Mouse (Mus musculus): Measurements from ENCODE around the gene Agap2. TPM values are rescaled to one million over a fixed set of nuclear protein-coding genes. Genes with fewer than 3 reads are reported as not detected.

The Agap2 gene
- total and polyA plus RNA-seq, 3 experiments: 24.8 to 43.5 (median 26.1) TPM

DNA sequence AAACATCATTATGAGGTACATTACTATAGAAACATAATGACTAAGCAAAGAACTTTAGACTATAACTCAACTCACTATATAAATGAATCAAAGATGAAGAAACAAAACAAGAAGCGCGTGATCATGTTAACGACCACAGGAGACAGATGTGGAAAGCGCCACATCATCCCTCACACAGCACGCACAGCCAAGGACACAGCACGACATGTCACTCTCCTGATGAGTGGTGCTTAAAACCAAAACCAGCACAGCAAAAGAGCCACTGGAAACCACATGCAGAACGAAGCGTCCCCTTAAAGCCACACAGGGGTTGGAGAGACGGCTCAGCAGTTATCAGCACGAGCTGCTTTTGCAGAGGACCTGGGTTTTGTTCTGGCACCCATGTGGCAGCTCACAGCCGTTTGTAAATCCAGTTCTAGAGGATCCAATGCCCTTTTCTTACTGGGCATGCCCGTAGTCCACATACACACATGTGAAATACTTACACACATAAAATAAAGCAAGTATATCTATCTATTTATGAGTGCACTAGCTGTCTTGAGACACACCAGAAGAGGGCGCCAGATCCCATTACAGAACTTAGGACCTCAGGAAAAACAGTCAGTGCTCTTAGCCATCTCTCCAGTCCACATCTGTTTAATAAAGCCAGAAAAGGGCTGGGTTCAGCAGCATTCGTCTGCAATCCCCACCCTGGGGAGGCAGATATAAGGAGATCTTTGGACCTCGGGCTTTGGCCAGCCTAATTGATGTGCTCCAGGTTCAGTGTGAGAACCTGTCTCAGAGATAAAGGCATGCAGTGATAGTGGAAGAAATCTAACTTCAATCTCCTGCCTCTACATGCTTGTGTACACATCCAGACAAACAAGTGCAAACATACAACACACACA is 36.2 kb downstream of the Agap2 start:
- peaks cover 26 to 74% of the 10 kb centered on the region in 2 experiments for H3K36me3 ChIP-seq (replicated peaks in 1 of 2; ENCODE audit: control insufficient read depth in 1 of 2, insufficient read depth in 1 of 2, low read length in 1 of 2)
- dilution Hi-C loops (cut with MboI; ENCODE audit: extremely low pct_ligation_motif_present, extremely low pct_unique_long_range_greater_than_20kb, low sequenced_read_pairs): no loop called here
- no peak overlapping the region for H3K27ac ChIP-seq (ENCODE audit: insufficient read depth, low read depth)
- no peak for DNase-seq (ENCODE audit: extremely low read depth)
- TF ChIP-seq ZC3H11A (IDR thresholded peaks at IDR 0.05; ENCODE audit: low read depth, low read length): no peak
- TF ChIP-seq CTCF (conservative IDR thresholded peaks at IDR 0.05 in 1 of 2, IDR thresholded peaks at IDR 0.05 in 1 of 2; ENCODE audit: low read depth in 2 of 2, low read length in 2 of 2): peak; percentile 6 to 55; a peak in 2 of 4 replicates
- in situ Hi-C loops (cut with MboI; ENCODE audit: low pct_ligation_motif_present, low pct_unique_long_range_greater_than_20kb, low sequenced_read_pairs): no loop called here
- no peaks in the 10 kb centered on the region for H3K9me3 ChIP-seq (replicated peaks; ENCODE audit: low read length)
- H3K4me2 ChIP-seq (ENCODE audit: insufficient read depth, low read depth, poor library complexity, severe bottlenecking): no peak overlapping the region
- no peaks in the 10 kb centered on the region for H3K79me2 ChIP-seq (replicated peaks; ENCODE audit: control insufficient read depth, extremely low read depth, insufficient read depth, poor library complexity, severe bottlenecking)
- no peak overlapping the region for H3K4me3 ChIP-seq (replicated peaks in 1 of 3; ENCODE audit: low read depth in 2 of 3, low read length in 2 of 3, poor library complexity in 1 of 3)
- no peaks in the 10 kb centered on the region for H3K27me3 ChIP-seq (replicated peaks)
- peaks cover 3 to 23% of the 10 kb centered on the region in 2 experiments; a peak in 3 of 4 replicates for H3K4me1 ChIP-seq (ENCODE audit: control insufficient read depth in 1 of 2, insufficient read depth in 2 of 2)
- H3K9ac ChIP-seq (ENCODE audit: insufficient read depth, low read depth): no peak overlapping the region

DNA sequence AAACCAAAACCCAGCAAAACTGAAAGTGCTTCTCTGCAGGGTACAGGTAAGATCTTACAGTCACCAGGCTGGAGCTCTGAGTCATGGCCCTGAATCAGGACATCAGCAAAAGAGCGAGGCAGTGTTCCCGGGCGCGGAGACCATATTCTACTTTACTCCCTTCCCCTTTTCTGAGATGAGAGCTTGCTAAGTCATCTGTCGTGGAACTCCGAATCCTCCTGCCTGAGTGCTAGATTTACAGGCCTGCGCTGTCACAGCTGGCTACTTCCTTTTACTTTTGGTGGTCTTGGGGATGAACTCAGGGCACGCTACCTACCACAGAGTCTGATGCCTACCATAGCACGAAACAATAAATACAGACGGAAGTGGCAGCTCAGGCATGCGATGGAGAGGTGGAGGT is 39.3 kb downstream of the Agap2 start:
- peaks cover 51 to 84% of the 10 kb centered on the region in 2 experiments for H3K36me3 ChIP-seq (replicated peaks in 1 of 2; ENCODE audit: control insufficient read depth in 1 of 2, insufficient read depth in 1 of 2, low read length in 1 of 2)
- TF ChIP-seq IRF4 (IDR thresholded peaks at IDR 0.05; ENCODE audit: low read depth, low read length): peak; percentile 40; the same call in 1 of the 2 replicates
- no peak for TF ChIP-seq ZKSCAN1 (IDR thresholded peaks at IDR 0.05; ENCODE audit: borderline replicate concordance, low read depth, low read length)
- no peaks in the 10 kb centered on the region for H3K79me2 ChIP-seq (replicated peaks; ENCODE audit: control insufficient read depth, extremely low read depth, insufficient read depth, poor library complexity, severe bottlenecking)
- no peaks in the 10 kb centered on the region for H3K9me3 ChIP-seq (replicated peaks; ENCODE audit: low read length)
- in situ Hi-C loops (cut with MboI; ENCODE audit: low pct_ligation_motif_present, low pct_unique_long_range_greater_than_20kb, low sequenced_read_pairs) (no loop called here), dilution Hi-C loops (cut with MboI; ENCODE audit: extremely low pct_ligation_motif_present, extremely low pct_unique_long_range_greater_than_20kb, low sequenced_read_pairs) (no loop called here)
- no peak overlapping the region for H3K9ac ChIP-seq (ENCODE audit: insufficient read depth, low read depth)
- H3K27ac ChIP-seq (ENCODE audit: insufficient read depth, low read depth): no peak overlapping the region
- DNase-seq (ENCODE audit: extremely low read depth): no peak
- no peak overlapping the region for H3K4me2 ChIP-seq (ENCODE audit: insufficient read depth, low read depth, poor library complexity, severe bottlenecking)
- H3K4me1 ChIP-seq (ENCODE audit: control insufficient read depth in 1 of 2, insufficient read depth in 2 of 2): peaks cover 0 to 14% of the 10 kb centered on the region in 2 experiments; a peak in 2 of 4 replicates
- H3K4me3 ChIP-seq (replicated peaks in 1 of 3; ENCODE audit: low read depth in 2 of 3, low read length in 2 of 3, poor library complexity in 1 of 3): no peak overlapping the region
- no peaks in the 10 kb centered on the region for H3K27me3 ChIP-seq (replicated peaks)

DNA sequence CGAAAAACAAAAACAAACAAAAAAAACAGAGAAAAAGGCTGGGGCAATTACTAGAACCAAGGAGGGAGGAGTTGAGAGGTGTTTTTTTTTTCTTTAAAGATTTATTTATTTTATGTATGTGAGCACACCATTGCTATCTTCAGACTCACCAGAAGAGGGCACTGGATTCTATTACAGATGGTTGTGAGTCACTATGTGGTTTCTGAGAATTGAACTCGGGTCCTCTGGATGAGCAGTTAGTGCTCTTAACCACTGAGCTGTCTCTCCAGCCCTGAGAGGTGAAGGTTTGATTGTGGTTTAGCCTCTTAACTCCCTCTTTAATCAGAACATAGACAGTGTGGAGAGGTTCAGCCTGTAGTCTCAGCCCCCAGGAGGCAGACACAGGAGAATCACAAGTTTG is 40.0 kb downstream of the Agap2 start:
- H3K9ac ChIP-seq (ENCODE audit: insufficient read depth, low read depth): no peak overlapping the region
- no peaks in the 10 kb centered on the region for H3K27me3 ChIP-seq (replicated peaks)
- H3K4me3 ChIP-seq (replicated peaks in 1 of 3; ENCODE audit: low read depth in 2 of 3, low read length in 2 of 3, poor library complexity in 1 of 3): no peak overlapping the region
- H3K4me1 ChIP-seq (ENCODE audit: control insufficient read depth in 1 of 2, insufficient read depth in 2 of 2): peaks cover 0 to 18% of the 10 kb centered on the region in 2 experiments; a peak in 2 of 4 replicates
- peak; percentile 41 for DNase-seq (ENCODE audit: extremely low read depth)
- peaks cover 52 to 84% of the 10 kb centered on the region in 2 experiments for H3K36me3 ChIP-seq (replicated peaks in 1 of 2; ENCODE audit: control insufficient read depth in 1 of 2, insufficient read depth in 1 of 2, low read length in 1 of 2)
- H3K4me2 ChIP-seq (ENCODE audit: insufficient read depth, low read depth, poor library complexity, severe bottlenecking): no peak overlapping the region
- no peaks in the 10 kb centered on the region for H3K79me2 ChIP-seq (replicated peaks; ENCODE audit: control insufficient read depth, extremely low read depth, insufficient read depth, poor library complexity, severe bottlenecking)
- H3K27ac ChIP-seq (ENCODE audit: insufficient read depth, low read depth): no peak overlapping the region
- dilution Hi-C loops (cut with MboI; ENCODE audit: extremely low pct_ligation_motif_present, extremely low pct_unique_long_range_greater_than_20kb, low sequenced_read_pairs): no loop called here
- TF ChIP-seq GABPA (IDR thresholded peaks at IDR 0.05; ENCODE audit: insufficient replicate concordance, low read depth, low read length) (no peak), EP300 (IDR thresholded peaks at IDR 0.05; ENCODE audit: low read length) (no peak), CTCF (conservative IDR thresholded peaks at IDR 0.05 in 1 of 2, IDR thresholded peaks at IDR 0.05 in 1 of 2; ENCODE audit: low read depth in 2 of 2, low read length in 2 of 2) (peak in 1 of 2 experiments; percentile 54; a peak in 3 of 4 replicates), SIN3A (IDR thresholded peaks at IDR 0.05; ENCODE audit: low read length) (no peak), JUN (IDR thresholded peaks at IDR 0.05; ENCODE audit: insufficient read depth, low read depth, low read length) (no peak), ZNF384 (IDR thresholded peaks at IDR 0.05; ENCODE audit: low read depth, low read length) (peak; percentile 57; the same call in 1 of the 2 replicates), NELFE (IDR thresholded peaks at IDR 0.05; ENCODE audit: low read depth, low read length) (no peak), MAFK (IDR thresholded peaks at IDR 0.05; ENCODE audit: insufficient replicate concordance, low read length) (no peak), POLR2AphosphoS2 (IDR thresholded peaks at IDR 0.05; ENCODE audit: low read depth, low read length) (no peak), JUND (conservative IDR thresholded peaks at IDR 0.05; ENCODE audit: low read depth, low read length) (peak; percentile 50; the same call in 1 of the 2 replicates), MAZ (IDR thresholded peaks at IDR 0.05; ENCODE audit: low read depth, low read length) (no peak), TCF12 (IDR thresholded peaks at IDR 0.05; ENCODE audit: low read depth, low read length) (no peak), CHD2 (IDR thresholded peaks at IDR 0.05; ENCODE audit: low read length) (no peak)
- no peaks in the 10 kb centered on the region for H3K9me3 ChIP-seq (replicated peaks; ENCODE audit: low read length)
- in situ Hi-C loops (cut with MboI; ENCODE audit: low pct_ligation_motif_present, low pct_unique_long_range_greater_than_20kb, low sequenced_read_pairs): no loop called here

Data from CH12.LX (cell line).